Mouse (Mus musculus) MEL (cell line): ENCODE data around the gene Msrb1. TPM values are rescaled to one million over a fixed set of nuclear protein-coding genes. Genes with fewer than 3 reads are reported as not detected.
A peak's percentile ranks its signal among the peaks of the same experiment; 100 is the strongest.

ENCODE experiments used
- DNase-seq: peaks from one replicate; pipeline ENCODE4 v3.0.0; 2011; ENCODE audit warnings: low read depth, low spot score
- H3K27ac ChIP-seq: 2 replicates; pipeline ENCODE4 v1.5.1; 2012; ENCODE audit warnings: low read depth, mild to moderate bottlenecking, control low read depth, low read length, moderate library complexity; ENCODE audit not compliant: control insufficient read depth
- H3K27me3 ChIP-seq, 2 experiments: fragments of 150-350 bp in 1 of 2; sonication (generic) in 1 of 2; 2 replicates each; pipeline ENCODE4 v1.6.1; 2012; ENCODE audit warnings: low read length in 2 of 2, mild to moderate bottlenecking in 2 of 2, improper control_type of control experiment in 1 of 2, moderate library complexity in 1 of 2; ENCODE audit not compliant: insufficient read depth in 2 of 2, control insufficient read depth in 1 of 2
- H3K36me3 ChIP-seq, 2 experiments: 2 replicates each; pipeline ENCODE4 v1.6.1; 2012 to 2014; ENCODE audit warnings: low read length in 2 of 2, improper control_type of control experiment in 1 of 2, inconsistent platforms in 1 of 2, mild to moderate bottlenecking in 1 of 2; ENCODE audit not compliant: insufficient read depth in 2 of 2, control insufficient read depth in 1 of 2
- H3K4me1 ChIP-seq, 2 experiments: fragments of 150-350 bp in 1 of 2; sonication (generic) in 1 of 2; 2 replicates each; pipeline ENCODE4 v1.6.1; 2012; ENCODE audit warnings: low read length in 2 of 2, improper control_type of control experiment in 1 of 2, mild to moderate bottlenecking in 1 of 2; ENCODE audit not compliant: insufficient read depth in 2 of 2, control insufficient read depth in 1 of 2
- H3K4me3 ChIP-seq, 2 experiments: fragments of 150-350 bp in 1 of 2; sonication (generic) in 1 of 2; 2 replicates each; pipeline ENCODE4 v1.5.1; 2012; ENCODE audit warnings: low read depth in 2 of 2, low read length in 2 of 2, mild to moderate bottlenecking in 2 of 2, moderate library complexity in 2 of 2, control low read depth in 1 of 2, improper control_type of control experiment in 1 of 2; ENCODE audit not compliant: control insufficient read depth in 1 of 2, insufficient read depth in 1 of 2
- H3K79me2 ChIP-seq: 2 replicates; pipeline ENCODE4 v1.6.1; 2012; ENCODE audit warnings: mild to moderate bottlenecking, low read length, moderate library complexity; ENCODE audit not compliant: control insufficient read depth, poor library complexity, insufficient read depth
- H3K9ac ChIP-seq: 2 replicates; pipeline ENCODE4 v1.6.1; 2012; ENCODE audit warnings: low read depth, mild to moderate bottlenecking, control low read depth, low read length, moderate library complexity; ENCODE audit not compliant: control insufficient read depth, poor library complexity, severe bottlenecking
- H3K9me3 ChIP-seq: fragments of 150-350 bp; sonication (generic); replicated peaks from 2 replicates; pipeline ENCODE4 v1.6.1; 2012; ENCODE audit warnings: mild to moderate bottlenecking, low read length, improper control_type of control experiment, moderate library complexity; ENCODE audit not compliant: insufficient read depth
- CTCF ChIP-seq, 3 experiments: IDR thresholded peaks in 2 of 3; conservative IDR thresholded peaks in 1 of 3; 2 replicates each; pipeline ENCODE4 v1.5.1; 2011 to 2012; ENCODE audit warnings: low read length in 3 of 3, low read depth in 2 of 3, mild to moderate bottlenecking in 2 of 3, improper control_type of control experiment in 1 of 3, inconsistent platforms in 1 of 3, mixed read lengths in 1 of 3, moderate library complexity in 1 of 3; ENCODE audit not compliant: control insufficient read depth in 1 of 3, insufficient read depth in 1 of 3, poor library complexity in 1 of 3, severe bottlenecking in 1 of 3
- E2F4 ChIP-seq: IDR thresholded peaks from 2 replicates; pipeline ENCODE4 v1.6.1; 2011; ENCODE audit warnings: low read depth, low read length, improper control_type of control experiment, borderline replicate concordance
- HCFC1 ChIP-seq: IDR thresholded peaks from 2 replicates; pipeline ENCODE4 v1.6.1; 2012; ENCODE audit warnings: low read depth, mild to moderate bottlenecking, inconsistent platforms, low read length, improper control_type of control experiment, moderate library complexity
- JUND ChIP-seq: IDR thresholded peaks from 2 replicates; pipeline ENCODE4 v1.6.1; 2011; ENCODE audit warnings: low read depth, mild to moderate bottlenecking, improper control_type of control experiment, low read length
- MAX ChIP-seq: IDR thresholded peaks from 2 replicates; pipeline ENCODE4 v1.6.1; 2011; ENCODE audit warnings: low read length, improper control_type of control experiment
- MYC ChIP-seq: IDR thresholded peaks from 2 replicates; pipeline ENCODE4 v1.6.1; 2011; ENCODE audit warnings: low read depth, mild to moderate bottlenecking, low read length, improper control_type of control experiment, moderate library complexity
- RAD21 ChIP-seq: IDR thresholded peaks from 2 replicates; pipeline ENCODE4 v1.6.1; 2011; ENCODE audit warnings: mild to moderate bottlenecking, low read depth, low read length, improper control_type of control experiment
- RCOR1 ChIP-seq: IDR thresholded peaks from 2 replicates; pipeline ENCODE4 v1.6.1; 2012; ENCODE audit warnings: low read depth, mild to moderate bottlenecking, inconsistent platforms, low read length, improper control_type of control experiment
- SIN3A ChIP-seq: IDR thresholded peaks from 2 replicates; pipeline ENCODE4 v1.6.1; 2012; ENCODE audit warnings: low read length, improper control_type of control experiment, inconsistent platforms
- SMC3 ChIP-seq: IDR thresholded peaks from 2 replicates; pipeline ENCODE4 v1.6.1; 2011; ENCODE audit warnings: low read depth, low read length, improper control_type of control experiment
- TAL1 ChIP-seq: IDR thresholded peaks from 2 replicates; pipeline ENCODE4 v1.6.1; 2012; ENCODE audit warnings: mild to moderate bottlenecking, inconsistent platforms, low read length, moderate library complexity, mixed read lengths
- TBP ChIP-seq: IDR thresholded peaks from 2 replicates; pipeline ENCODE4 v1.8.0; 2011; ENCODE audit warnings: low read depth, low read length, improper control_type of control experiment
- TCF12 ChIP-seq: IDR thresholded peaks from 2 replicates; pipeline ENCODE4 v1.6.1; 2014; ENCODE audit warnings: low read depth, mild to moderate bottlenecking, inconsistent platforms, low read length, improper control_type of control experiment, moderate library complexity
- USF2 ChIP-seq, 2 experiments: IDR thresholded peaks; 2 replicates each; pipeline ENCODE4 v1.6.1; 2011 to 2012; ENCODE audit warnings: improper control_type of control experiment in 2 of 2, low read length in 2 of 2, borderline replicate concordance in 1 of 2, inconsistent platforms in 1 of 2, low read depth in 1 of 2, mild to moderate bottlenecking in 1 of 2; ENCODE audit not compliant: insufficient read depth in 1 of 2
- ZC3H11A ChIP-seq: IDR thresholded peaks from 2 replicates; pipeline ENCODE4 v1.6.1; 2012; ENCODE audit warnings: low read depth, mild to moderate bottlenecking, inconsistent platforms, low read length, improper control_type of control experiment
- ZMIZ1 ChIP-seq: IDR thresholded peaks from 2 replicates; pipeline ENCODE4 v1.6.1; 2012; ENCODE audit warnings: low read depth, mild to moderate bottlenecking, inconsistent platforms, low read length, improper control_type of control experiment, moderate library complexity
- polyA plus RNA-seq, 2 experiments: library from polyadenylated mRNA; stranded (reverse) in 1 of 2; unstranded in 1 of 2; fragments of >175 nt in 1 of 2; fragments of >200 nt in 1 of 2; gene quantifications; 2 replicates each; pipeline versions ENCODE4 v1.2.1 to v1.2.4; 2012; ENCODE audit warnings: low replicate concordance in 2 of 2, low read depth in 1 of 2; ENCODE audit not compliant: insufficient read length in 2 of 2, insufficient read depth in 1 of 2, missing spikeins in 1 of 2
- total RNA-seq: library from RNA; depleted of rRNA; stranded (reverse); fragments of 300-350 nt; gene quantifications from 2 replicates; pipeline ENCODE4 v1.2.3, GENCODE M21; 2012

The Msrb1 gene
- total and polyA plus RNA-seq, 3 experiments, result 31.9 to 58.6 TPM; not detected in 1

DNA sequence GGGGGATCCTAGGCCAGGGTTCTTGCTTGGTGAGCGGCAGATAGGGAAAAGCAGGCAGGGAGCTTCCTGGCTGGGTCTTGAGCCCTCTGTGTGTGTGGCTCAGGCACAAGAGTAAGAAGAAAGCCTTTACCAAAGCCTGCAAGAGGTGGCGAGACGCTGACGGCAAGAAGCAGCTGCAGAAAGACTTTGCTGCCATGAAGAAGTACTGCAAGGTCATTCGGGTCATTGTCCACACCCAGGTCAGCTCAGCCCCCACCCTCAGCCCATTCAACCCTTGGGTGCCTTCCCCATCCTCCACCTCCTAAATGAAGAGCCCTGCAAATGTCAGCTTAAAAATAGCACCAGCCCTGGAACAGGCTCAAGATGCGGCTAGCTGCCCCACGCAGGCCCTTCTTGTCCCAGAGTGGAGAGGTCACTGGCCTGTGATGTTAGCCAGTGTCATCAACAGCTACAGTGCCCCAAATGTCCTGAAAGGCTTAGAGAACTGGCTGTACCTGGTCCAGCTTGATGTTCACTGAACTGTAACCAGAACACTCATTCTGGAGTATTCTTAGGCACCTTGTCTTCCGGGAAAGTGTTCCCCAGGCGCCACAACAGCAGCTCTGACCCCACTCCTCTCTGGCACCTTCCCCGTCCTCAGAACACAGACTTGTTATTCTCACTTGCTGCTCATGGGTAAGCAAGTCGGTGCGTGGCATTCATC, 4.1 kb upstream of the Msrb1 start:
- Histone ChIP-seq H3K79me2 (peaks cover 2% of the 10 kb centered on the region; the same call in 1 of the 2 replicates), H3K9ac (no peak overlapping the region), H3K36me3 (peaks cover 0 to 7% of the 10 kb centered on the region in 2 experiments; a peak in 1 of 4 replicates), H3K27me3 (no peaks in the 10 kb centered on the region), H3K4me3 (no peak overlapping the region), H3K9me3 (no peaks in the 10 kb centered on the region), H3K4me1 (peaks cover 0 to 19% of the 10 kb centered on the region in 2 experiments; a peak in 2 of 4 replicates), H3K27ac (no peak overlapping the region)
- no peak for TF ChIP-seq USF2 (IDR thresholded peaks at IDR 0.05; ENCODE audit: borderline replicate concordance in 1 of 2, insufficient read depth in 1 of 2, low read depth in 1 of 2, low read length in 2 of 2)
- TF ChIP-seq E2F4, result no peak
- no peak for DNase-seq

DNA sequence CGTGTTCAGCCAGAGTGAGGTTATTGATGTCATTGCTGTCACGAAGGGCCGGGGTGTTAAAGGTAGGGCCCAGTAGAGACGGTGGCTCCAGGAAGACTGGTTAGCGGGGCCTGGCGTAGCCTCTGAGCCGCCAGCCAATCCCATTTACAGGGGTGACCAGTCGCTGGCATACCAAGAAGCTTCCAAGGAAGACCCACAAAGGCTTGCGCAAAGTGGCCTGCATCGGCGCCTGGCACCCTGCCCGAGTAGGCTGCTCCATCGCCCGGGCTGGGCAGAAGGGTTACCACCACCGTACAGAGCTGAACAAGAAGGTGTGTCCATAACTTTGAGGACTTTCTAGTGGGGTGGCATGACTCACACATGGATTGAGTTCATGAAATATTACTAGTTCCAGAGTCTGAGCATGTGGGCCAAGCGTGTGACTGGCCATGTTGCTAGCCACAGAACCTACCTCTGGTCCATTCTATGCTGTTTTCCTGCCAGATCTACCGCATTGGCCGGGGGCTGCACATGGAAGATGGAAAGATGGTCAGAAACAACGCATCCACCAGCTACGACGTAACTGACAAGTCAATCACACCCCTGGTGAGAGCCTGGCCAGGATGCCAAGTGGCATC, 2.9 kb upstream of the Msrb1 start:
- H3K4me1 ChIP-seq, result peaks cover 0 to 22% of the 10 kb centered on the region in 2 experiments; a peak in 2 of 4 replicates
- H3K9ac ChIP-seq, result no peak overlapping the region
- H3K27me3 ChIP-seq, result no peaks in the 10 kb centered on the region
- no peaks in the 10 kb centered on the region for H3K9me3 ChIP-seq
- H3K4me3 ChIP-seq, result no peak overlapping the region
- TF ChIP-seq ZMIZ1, result no peak
- TF ChIP-seq SIN3A, result no peak
- no peak for TF ChIP-seq CTCF (IDR thresholded peaks at IDR 0.05 in 2 of 3, conservative IDR thresholded peaks at IDR 0.05 in 1 of 3; ENCODE audit: control insufficient read depth in 1 of 3, insufficient read depth in 1 of 3, low read depth in 2 of 3, low read length in 3 of 3, poor library complexity in 1 of 3, severe bottlenecking in 1 of 3)
- no peak for TF ChIP-seq TAL1
- no peak for TF ChIP-seq MAX
- TF ChIP-seq HCFC1, result no peak
- TF ChIP-seq TCF12, result no peak
- TF ChIP-seq ZC3H11A, result no peak
- no peak for TF ChIP-seq JUND
- TF ChIP-seq, all 39 proteins: peak for 0
- no peak overlapping the region for H3K27ac ChIP-seq
- peaks cover 0 to 10% of the 10 kb centered on the region in 2 experiments; a peak in 1 of 4 replicates for H3K36me3 ChIP-seq
- DNase-seq, result no peak
- peaks cover 2% of the 10 kb centered on the region; the same call in 1 of the 2 replicates for H3K79me2 ChIP-seq

DNA sequence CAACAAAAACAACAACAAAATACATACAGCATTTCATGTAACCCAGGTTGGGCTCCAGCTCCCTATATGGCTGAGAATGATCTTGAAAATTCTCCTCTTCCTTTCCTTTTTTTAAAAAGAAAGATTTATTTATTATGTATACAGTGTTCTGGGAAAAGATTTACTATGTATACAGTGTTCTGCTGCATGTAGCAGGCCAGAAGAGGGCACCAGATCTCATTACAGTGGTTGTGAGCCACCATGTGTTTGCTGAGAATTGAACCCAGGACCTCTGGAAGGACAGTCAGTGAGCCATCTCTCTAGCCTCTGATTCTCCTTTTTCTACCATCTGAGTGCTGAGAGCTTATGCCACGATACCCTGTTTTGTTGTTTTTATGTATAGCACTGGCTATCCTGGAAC, 1.9 kb upstream of the Msrb1 start:
- Histone ChIP-seq H3K9me3 (no peaks in the 10 kb centered on the region), H3K4me3 (no peak overlapping the region), H3K79me2 (peaks cover 2% of the 10 kb centered on the region; the same call in 1 of the 2 replicates), H3K27me3 (no peaks in the 10 kb centered on the region), H3K27ac (no peak overlapping the region), H3K4me1 (peaks cover 0 to 21% of the 10 kb centered on the region in 2 experiments; a peak in 2 of 4 replicates), H3K9ac (no peak overlapping the region), H3K36me3 (peaks cover 0 to 10% of the 10 kb centered on the region in 2 experiments; a peak in 1 of 4 replicates)
- 0 out of 2 replicates have a peak, but pooled peaks have one; percentile 23 for TF ChIP-seq MYC
- TF ChIP-seq CTCF (IDR thresholded peaks at IDR 0.05 in 2 of 3, conservative IDR thresholded peaks at IDR 0.05 in 1 of 3; ENCODE audit: control insufficient read depth in 1 of 3, insufficient read depth in 1 of 3, low read depth in 2 of 3, low read length in 3 of 3, poor library complexity in 1 of 3, severe bottlenecking in 1 of 3), result peak; percentile 16 to 41 (median 22); a peak in 4 of 6 replicates
- TF ChIP-seq TBP, result no peak
- TF ChIP-seq RAD21, result peak; percentile 11
- TF ChIP-seq SMC3, result 0 out of 2 replicates have a peak, but pooled peaks have one; percentile 19
- TF ChIP-seq RCOR1, result no peak
- peak; percentile 40 for DNase-seq
